Mouse (Mus musculus) right cerebral cortex, postnatal 10 days (tissue): ENCODE data around the gene Cdh12.
A peak's percentile ranks its signal among the peaks of the same experiment; 100 is the strongest.
"Not testable (repeated sequence)": the region's sequence is repeated elsewhere in the genome, so short reads cannot be mapped to it uniquely, and the experiment has no call there.

Source experiments
- DNase-seq, 2 experiments: peaks; one replicate each; pipeline ENCODE4 v3.0.0; 2021; ENCODE audit warnings: low spot score in 2 of 2

The Cdh12 gene

DNA sequence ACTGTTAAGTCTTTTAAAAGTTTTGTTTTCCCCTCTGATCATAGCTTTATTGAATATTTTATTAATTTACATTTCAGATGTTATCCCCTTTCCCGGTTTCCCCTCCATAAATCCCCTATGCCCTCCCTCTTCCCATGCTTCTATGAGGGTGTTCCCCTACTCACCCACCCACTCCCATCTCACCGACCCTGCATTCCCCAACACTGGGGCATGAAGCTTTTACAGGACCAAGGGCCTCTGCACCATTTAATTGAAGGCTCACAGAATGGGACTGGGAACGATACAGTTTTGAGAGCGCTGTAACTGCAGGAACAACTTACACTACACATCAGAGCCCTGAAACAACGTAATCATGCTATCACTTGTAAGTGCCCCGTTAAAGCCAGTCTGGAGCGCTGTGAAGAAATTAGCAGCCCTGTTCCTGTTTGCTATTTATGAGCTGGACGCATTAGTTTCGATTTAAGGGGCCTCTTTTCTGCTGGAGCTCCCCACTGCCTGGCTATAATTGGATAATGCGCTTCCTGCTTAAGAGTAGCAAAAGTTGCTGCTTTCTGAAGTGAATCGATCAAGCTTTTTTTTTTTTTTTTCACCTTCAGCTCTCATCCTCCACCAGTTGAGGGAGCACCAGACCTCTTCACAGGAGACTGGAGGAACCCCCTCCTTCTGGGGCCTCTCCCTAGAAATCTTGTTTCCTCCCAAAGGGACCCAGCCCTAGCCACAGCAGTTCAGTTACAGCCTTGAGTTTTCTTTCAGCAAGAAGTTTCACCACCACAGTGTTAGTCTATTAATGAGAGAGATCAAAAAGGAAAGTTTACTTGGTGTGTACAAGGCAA lies 660.2 kb downstream of the Cdh12 start:
- DNase-seq, result peak; percentile 33 to 35

DNA sequence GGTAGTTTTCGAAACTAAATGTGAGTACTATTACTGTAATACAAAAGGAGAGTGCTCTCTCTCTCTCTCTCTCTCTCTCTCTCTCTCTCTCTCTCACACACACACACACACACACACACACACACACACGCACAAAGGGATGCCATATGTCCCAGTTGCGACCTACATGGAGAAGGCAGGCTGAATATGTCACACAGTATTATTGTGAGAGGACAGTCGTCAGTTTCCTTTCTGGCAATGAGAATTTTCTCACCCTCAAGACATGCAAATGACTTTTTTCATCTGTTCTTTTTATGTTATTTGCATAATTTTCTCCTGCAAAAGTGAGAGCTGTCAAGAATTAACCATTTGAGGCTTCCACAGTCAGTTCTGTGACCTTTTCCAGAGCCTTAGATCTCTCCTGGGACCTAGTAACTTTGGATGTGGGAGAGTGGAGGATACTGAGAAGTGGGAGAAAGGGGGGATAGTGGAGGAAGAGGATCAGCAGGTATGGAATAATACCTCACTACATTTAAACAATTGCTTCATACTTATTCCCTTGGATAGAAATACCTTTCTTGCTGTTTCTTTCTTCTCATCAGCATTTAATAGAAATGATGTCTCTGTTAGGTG lies 660.9 kb downstream of the Cdh12 start:
- DNase-seq, result peak in 1 of 2 experiments; percentile 26

DNA sequence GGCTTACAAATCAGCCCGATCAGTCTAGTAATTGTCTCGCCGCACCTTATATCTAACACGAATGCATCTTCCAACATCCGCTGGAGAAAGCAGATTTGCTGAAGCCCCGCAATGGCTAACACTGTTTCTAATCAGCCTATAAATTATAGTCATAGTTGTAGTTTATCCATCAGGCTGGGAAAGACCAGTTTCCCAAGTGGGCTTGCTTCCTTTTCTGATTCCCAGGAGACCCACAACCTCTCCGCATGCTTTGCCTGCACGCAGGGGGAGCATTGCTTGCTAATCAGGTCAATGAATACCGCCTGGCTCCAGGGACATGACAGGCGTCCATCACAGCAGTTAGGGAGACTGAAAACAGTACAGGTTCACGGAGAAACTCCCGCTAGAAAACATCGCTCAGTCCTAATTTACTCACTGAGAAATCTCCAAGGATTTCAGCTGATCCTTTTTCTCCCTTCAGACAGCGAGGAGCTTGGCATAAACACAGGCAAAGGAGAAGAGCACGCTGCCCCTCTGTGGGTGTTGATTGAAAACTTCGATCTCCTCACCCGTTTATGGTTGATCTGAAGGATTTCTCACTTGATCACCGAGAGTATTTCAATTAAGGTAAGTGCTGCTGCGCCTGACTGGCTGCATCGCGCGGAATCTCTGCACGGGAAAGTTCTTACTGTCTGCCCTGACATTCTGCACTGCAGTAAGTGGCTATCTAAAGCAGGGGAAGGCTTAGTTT lies 662.0 kb downstream of the Cdh12 start:
- peak; percentile 27 to 30 for DNase-seq

DNA sequence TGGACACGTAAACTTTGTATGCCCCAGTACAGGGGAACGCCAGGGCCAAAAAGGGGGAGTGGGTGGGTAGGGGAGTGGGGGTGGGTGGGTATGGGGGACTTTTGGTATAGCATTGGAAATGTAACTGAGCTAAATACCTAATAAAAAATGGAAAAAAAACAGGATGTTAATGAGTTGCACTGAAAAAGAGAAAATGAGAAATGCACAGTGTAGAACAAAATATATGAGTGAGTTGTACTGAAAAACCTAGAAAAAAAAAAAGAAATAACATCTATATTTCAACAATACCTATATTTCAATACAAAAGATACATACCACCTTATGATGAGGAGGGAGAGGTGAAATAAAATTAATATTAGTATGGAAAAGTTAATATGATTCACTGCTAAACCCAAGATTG lies 665.7 kb downstream of the Cdh12 start:
- not testable (repeated sequence) for DNase-seq

DNA sequence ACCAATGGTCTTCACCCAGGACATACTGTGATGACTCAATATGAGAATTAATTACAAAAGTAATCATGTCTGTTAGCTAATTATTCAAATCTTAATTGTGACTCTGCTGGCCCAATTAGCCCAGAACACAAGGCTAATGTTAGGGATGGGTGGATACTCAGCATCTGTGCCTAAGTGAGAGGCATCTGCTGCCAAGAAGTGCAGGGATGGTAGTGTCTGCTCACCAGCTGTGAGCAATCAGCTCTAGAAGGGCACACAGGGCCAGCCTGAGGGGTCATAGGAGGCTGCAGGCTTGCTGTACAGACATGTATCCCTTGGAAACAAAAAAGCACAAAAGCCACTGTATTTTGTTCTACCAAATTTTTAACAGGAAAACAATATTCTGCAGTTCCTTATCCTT lies 681.6 kb downstream of the Cdh12 start:
- peak in 1 of 2 experiments; percentile 36 for DNase-seq

DNA sequence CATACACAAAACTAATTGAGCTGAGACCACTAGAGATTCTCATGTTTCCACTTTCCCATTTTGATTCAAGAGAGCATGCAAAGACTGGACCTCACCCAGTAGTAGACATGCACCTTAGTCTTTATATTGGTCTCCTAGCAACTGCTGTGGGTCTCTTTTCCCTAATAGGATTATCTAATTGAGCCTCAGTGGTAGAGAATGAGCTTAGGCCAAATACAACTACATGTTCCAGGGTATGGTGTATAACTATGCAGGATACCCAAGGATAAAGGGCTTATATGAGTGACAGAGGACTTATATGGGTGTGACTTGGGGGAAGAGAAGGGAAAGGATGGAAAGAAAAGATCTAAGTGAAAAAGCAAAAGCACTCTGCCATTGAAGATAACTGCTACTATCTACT lies 683.9 kb downstream of the Cdh12 start:
- no peak for DNase-seq

DNA sequence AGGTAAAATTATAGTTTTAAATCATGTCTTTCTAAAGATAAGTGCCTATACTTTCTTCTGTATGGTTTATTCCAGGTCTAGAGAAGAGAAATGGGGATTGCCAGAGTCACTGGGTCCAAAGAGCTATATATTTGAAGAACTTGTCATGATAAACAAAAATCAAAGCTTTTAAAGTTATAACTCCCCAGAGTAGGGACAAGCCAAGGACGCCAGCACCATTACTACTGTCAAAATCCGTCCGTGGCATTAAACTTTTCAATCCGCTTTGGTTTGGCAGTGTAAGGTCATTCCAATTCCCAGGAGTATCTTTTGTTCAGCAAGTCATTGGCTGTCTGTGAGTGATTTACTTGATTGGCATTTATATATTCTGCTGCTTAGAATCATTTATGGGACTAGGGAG lies 697.8 kb downstream of the Cdh12 start:
- no peak for DNase-seq

DNA sequence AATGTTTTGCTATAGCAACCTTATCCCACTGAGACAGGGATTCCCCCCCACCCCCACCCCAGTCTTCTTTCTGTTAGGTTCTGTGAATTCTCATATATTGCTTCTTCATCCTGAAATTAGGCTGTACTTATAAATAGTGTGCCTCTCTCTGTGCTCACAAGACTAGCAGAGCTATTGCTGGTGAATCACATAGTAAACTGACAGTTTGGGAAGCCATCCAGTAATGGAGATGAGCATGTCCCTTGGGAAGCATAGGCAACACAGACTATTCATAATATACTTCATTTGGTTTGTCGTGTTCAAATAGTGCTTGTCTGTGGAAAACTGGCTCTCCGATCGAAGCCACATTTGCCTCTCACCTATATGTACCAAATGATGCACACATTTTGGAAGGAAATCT lies 704.5 kb downstream of the Cdh12 start:
- no peak for DNase-seq

DNA sequence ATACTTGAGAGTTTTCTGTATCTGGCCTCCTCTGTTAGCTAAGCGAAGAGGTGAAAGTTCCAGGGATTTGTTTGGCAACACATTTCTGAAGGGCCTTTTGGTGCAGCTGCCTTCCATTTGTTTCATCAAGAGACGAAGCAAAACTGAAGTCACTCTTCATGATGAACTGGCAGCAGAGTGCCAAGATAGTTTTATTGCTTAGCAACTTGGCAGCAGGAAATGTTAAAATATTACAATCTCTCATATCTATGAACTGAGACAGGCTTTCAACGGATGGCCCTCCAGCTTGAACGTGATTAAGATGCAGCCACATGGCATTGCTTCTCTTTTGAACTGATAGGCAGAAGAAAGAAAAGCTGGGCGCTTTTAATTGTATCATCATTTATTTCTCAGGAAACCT lies 730.7 kb downstream of the Cdh12 start:
- peak; percentile 27 to 45 for DNase-seq

DNA sequence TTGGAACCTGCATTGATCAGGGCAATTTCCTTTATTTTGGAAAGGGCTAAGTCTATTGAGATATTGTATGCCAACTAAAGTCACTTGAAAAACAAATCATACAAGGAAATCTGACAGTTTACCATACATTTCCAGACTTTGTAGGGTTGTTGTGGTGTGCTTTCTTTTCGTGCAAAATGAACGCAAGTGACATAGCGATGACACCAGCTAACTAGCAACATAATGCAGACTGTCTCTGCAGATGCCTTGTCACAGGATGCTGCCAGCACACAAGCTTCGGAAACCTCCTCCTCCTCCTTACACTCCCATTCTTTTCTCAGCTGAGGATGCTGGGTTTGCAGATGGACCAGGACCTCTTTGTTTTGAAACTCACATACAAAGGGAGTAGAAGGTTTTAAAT lies 731.1 kb downstream of the Cdh12 start:
- DNase-seq, result peak in 1 of 2 experiments; percentile 38

DNA sequence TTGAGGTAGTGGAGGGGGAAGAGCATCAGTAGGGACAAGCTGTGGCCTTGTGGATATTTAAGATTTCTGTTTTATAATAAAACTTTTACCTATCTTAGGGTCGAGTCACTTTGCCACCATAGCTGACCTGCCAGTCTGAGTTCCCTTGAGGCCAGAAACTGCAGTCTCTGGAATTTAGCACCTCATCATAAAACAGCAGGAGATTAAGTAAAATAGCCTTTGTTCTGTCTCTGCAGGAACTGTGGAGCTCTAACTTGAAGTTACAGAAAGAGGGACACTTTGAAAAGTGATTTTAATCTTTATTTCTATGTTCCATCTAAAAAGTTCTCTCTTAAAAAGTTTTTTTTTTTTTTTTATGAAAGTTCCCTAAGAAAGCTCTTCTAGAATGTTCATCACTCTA lies 736.7 kb downstream of the Cdh12 start:
- no peak for DNase-seq

DNA sequence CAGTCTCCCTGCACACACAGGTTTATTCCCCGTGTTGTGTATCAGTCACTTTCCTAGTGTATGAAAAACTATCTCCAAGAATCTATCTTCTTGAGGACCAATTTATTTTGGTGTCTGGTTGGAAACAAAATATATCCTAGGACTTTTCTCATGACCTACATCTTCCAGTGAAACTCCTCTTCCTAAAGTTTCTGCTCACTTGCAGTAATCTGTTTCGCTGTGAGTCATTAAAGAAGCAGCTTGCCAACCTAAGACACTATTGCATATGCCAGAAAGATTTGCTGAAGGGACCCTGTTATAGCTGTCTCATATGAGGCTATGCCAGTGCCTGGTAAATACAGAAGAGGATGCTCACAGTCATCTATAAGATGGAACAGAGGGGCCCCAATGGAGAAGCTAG lies 761.0 kb downstream of the Cdh12 start:
- DNase-seq, result not testable (repeated sequence)

DNA sequence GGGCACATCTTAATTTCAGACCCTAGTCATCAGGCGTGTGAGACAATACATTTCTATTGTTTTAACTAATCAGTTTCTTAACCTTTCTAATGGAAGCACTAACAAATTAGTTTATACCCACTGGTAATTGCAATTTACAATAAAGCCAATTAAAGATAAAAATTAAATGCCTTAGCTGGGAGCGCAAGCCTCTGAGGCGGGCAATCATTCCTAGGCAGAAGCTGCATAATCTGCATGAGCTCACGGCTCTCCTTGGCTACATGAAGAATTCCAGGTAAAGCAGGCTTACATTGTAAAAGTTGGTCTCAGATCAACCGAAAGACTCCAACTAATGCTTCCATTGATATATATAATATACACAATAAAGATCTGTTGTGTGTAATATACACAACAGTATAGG lies 773.9 kb downstream of the Cdh12 start:
- no peak for DNase-seq

DNA sequence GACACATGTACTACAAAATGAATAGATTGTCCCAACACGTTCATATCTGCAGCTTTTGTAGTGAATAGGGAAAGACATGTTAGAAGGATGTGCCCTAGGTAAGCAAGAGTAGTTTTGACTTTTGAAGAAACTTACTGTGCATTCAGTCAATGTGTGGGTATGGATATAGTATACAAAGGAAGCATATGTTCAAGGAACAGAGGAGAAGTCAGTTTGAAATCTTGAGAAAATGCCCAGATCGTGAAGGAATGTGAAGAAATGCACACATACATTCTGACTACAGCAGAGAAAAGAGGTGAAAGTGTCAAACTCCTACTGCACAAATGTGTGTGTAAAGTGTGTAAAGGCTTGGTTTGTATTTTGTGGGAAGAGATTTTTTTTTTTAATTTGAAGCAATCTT lies 812.3 kb downstream of the Cdh12 start:
- no peak for DNase-seq

DNA sequence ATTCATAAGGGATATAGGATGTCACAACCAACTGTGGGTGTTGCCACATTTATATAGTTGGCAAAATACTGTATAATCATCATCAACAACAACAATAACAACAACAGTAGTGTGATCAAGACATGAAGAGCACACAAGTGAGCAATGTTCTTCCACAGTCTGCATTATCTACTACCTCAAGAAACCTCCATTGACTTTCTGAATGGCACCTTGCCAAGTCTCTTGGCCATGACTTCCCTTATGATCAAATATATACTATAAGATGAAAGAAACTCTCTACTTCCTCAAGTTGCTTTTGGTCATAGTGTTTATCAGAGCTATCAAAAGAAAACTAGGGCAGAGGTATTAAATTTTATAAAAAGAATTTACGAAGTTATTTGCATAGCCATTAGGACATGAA lies 820.8 kb downstream of the Cdh12 start:
- DNase-seq, result no peak

DNA sequence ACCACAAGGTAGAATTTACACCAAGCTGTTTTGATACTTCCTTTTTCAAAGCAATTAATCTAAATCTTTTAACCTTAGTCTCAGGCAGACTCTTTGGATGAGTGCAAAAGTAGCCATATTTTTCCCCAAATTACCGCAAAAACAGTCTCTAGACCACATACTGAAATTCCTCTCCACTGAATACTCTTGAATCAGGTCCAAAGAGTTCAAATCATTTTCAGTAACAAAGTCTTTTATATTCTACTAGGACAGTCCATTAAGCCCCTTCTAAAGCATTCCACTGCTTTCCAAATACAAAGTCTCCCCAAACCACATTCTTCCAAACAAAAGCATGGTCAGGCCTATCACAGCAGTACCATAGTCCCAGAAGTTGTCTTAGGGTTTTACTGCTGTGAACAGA lies 848.0 kb downstream of the Cdh12 start:
- DNase-seq, result no peak

DNA sequence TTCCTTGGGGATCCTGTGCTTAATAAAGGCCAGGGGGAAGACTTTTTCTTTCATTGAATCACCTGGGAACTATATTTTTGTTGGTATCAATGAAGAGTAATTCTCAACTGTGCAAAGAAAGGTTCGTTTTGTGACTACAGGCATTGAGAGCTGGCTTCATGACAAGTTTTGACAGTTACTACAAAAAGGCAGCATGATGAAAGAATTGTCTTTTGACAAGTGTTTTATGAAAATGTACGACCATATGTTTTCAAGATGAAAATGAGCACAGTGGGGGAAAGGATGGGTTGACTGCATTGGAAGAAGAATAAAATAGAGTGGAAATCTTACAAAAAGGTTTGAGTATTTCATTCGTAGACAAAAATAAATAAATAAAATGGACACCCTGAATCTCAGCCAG lies 866.4 kb downstream of the Cdh12 start:
- DNase-seq, result no peak

DNA sequence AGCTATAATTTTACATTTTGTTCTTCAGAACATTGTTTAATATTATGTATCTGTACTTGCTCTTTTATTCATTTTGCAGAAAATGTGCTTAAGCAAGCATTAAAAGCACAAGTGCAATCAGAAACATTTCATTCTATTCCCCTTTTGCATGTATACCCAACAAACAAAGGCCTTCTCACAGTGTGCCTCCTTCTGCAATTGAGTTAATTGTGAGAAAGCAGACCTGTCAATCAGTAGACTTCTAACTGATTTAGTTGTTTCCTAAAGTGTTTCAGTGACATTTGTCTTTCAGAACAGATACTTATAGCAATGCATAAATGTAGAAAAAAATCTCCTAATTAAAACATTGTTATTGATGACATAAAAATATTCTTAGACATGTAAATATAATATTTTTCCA lies 894.8 kb downstream of the Cdh12 start:
- DNase-seq, result no peak

DNA sequence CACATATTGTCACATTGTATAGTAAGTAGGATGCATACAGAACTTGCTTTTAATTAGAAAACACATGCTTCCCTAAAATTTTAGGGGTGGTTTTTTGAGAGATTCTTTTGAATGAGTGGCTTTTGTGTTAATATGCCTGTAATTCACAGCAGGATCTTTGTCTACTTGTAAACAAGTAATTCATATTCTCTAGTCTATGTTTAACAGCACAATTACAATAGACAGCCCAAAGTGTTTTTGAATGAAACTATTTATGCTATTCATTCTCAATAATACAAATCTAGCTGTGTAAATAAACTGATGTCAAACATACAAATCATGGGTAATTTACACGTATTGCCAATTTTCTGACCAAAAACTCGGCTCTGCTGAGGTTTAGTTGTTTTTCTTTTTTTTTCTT lies 895.3 kb downstream of the Cdh12 start:
- no peak for DNase-seq

DNA sequence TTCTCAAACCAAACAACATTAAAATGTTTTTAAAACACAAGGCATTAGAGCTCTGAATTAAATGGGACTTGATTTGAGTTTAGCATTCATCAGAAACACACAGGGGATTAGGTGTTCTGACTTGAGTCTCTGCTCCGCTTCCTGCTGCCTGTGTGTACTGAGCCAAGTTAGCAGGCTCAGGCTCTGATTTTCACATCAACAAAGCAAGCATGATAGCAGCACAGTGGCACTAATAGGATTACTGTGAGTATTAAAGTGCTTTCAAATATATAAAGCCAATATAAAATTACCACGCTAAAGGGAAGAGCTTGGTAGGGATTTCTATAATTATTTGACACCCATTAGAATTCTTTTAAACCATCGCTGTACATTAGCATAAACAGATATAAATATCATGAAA lies 895.7 kb downstream of the Cdh12 start:
- DNase-seq, result no peak

DNA sequence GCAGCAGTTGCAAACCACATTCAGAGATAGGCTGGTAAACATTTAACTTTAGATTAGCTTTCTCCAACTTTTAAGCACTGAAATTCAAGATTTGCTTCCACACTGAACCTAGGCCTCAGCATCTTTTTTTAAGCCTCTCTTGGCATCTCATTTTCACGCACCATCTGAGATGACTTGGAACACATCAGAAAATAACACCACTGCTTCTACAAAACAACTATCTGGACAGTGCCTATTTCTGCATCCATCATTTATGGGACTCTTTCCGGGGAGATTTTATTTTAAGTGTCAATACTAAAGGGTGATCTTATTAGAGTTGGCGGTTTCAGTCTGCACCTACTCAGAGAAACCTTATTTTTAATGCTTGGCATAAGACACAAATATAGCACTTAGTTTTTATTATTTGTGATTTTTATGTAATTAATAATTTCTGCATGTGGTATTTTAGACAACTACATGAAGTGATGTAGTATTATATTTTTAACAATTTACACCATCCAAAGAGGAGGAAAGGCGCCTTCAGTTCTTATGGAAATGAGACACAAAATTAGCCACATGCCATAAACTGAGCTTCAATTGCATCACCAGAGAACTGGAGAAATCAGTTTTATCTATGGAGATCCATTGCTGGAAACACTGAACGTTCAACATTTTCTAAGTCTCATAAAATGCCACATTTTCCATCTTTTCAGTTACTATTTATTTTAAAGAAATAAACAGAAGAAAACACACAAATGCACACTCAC lies 906.5 kb downstream of the Cdh12 start:
- no peak for DNase-seq

DNA sequence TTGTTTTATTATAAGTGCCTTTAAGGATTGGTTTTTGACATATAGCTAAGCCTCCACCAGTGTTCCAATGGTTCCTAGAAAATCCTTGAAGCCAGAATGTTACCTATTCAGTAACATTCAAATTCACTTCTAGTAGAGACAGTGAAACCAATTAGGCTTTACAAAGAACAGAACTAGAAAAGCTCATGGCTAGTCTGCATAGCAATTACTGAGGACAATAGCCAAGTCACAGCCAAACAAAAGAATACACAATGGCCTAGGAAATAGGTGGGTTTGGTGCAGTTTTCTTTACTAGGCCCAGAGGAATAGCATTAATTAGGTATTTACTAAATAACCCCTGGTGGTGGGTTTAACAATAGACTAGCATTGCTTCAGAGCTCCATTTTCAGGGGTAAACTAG lies 917.3 kb downstream of the Cdh12 start:
- DNase-seq, result no peak
